Mouse (Mus musculus) ovary, postnatal 10 days (tissue): ENCODE measurements around the gene Mrpl18.
"Not testable (repeated sequence)": the region's sequence is repeated elsewhere in the genome, so short reads cannot be mapped to it uniquely, and the experiment has no call there.

Experiments used
- DNase-seq: peaks from one replicate; pipeline ENCODE4 v3.0.0; 2022; ENCODE audit warnings: low spot score

Gene Mrpl18

GRCm38 (mm10) chr17:12915881-12916583 lies at the start of gene Mrpl18:
Gene Mrpl18 (minus strand): TSS chr17:12916345.
- DNase-seq = peak; percentile 90

DNA sequence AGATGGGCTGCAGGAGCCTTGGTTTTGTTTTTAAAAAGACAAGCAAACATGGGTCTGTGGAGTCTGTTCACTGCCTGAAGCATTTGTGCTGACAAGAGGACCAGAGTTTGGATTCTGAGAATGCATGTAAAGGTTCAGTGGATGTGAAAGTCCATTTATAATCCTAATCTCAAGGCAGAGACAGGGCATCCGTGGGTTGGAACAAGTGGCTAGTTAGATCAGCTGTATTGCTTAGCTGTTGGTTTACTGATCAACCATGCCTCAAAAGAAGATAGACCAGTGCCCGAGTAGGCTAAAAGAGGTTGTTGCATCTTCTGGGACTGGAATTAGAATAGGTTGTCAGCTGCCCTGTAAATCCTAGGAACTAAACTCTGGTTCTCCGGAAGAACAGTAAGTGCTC lies 47.3 kb upstream of the Mrpl18 start:
- no peak for DNase-seq

- DNase-seq = peak; percentile 88
These were observed 44.3 kb upstream of the Mrpl18 start, which contains the start of gene Acat2 for GRCm38 (mm10) chr17:12960331-12960873. Gene Acat2 (minus strand): TSS chr17:12960747.

- DNase-seq = not testable (repeated sequence)
These were observed 43.2 kb upstream of the Mrpl18 start for GRCm38 (mm10) chr17:12959377-12959776.

- no peak for DNase-seq
These were observed 40.5 kb upstream of the Mrpl18 start for GRCm38 (mm10) chr17:12956664-12957063.

GRCm38 (mm10) chr17:12949669-12950068 lies 33.5 kb upstream of the Mrpl18 start:
- no peak for DNase-seq

DNA sequence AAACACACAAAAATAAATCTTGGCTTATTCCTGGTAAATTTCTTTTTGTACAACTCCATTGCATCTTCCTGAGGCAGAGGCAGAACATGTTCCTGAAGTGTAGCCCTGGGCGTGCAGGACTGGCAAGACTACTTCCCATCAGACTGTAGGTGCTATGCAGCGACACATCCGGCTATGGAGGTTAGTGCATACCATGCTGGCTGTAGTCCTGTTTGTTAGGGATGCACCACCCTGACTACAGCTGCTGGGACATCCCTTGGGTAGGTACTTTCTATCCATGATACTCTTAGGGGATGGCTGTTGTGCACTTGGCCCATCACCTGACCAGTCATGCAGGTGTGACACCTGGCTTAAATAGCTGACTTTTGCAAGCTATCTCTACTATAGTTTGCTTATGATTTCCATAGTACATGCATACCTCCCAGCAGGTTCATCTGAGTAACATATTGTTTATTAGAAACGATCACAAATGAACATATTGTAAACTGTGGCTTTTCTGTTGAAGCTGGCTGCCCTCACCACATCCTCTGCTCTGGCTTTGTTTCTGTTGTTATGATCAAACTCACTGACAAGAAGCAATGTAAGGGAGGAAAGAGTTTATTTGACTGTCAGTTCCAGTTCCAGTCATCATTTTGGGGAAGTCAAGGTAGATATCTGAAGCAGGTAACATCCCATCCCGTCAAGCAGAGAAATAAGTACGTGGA lies 26.5 kb upstream of the Mrpl18 start:
- DNase-seq = no peak

GRCm38 (mm10) chr17:12941543-12942260 lies 25.6 kb upstream of the Mrpl18 start:
- DNase-seq = no peak

DNA sequence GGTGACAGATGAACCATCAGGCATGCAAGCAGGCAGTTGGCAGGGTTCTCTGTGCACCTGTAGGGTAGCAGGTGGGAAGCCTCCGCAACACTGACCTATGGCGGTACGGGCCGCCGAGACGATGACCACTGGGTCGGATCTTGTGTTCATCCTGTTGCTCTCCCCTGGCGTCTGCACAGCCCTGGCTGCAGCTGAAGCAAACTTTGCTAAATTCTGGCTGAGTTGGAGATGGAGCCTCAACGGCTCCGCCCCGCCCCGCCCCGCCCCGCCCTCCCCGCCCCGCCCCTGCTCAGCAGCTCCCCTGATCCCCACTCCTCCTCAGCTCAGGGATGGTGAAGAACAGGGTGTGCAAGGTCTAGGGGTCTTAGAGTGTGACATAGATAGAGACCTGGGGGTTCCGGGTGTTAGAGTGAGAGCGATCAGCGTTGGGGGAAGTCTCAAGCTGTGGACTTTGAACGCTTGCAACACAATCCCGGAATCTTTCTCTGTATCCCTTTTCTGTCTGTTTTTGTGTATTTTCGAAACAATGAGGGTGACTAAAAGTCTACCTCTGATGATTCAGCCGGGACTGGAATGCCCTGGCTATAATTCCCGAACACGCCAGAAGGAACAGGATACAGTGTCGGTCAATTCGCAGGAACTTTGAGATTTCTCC lies 24.1 kb upstream of the Mrpl18 start, which contains the start of gene Acat3:
Gene Acat3, minus strand, starts transcription at position 450 of the 655 bp plus-strand sequence.
- no peak for DNase-seq

- not testable (repeated sequence) for DNase-seq
These were observed 23.4 kb upstream of the Mrpl18 start for GRCm38 (mm10) chr17:12939377-12940148.

- no peak for DNase-seq
These were observed 21.9 kb upstream of the Mrpl18 start for GRCm38 (mm10) chr17:12938077-12938476.

DNA sequence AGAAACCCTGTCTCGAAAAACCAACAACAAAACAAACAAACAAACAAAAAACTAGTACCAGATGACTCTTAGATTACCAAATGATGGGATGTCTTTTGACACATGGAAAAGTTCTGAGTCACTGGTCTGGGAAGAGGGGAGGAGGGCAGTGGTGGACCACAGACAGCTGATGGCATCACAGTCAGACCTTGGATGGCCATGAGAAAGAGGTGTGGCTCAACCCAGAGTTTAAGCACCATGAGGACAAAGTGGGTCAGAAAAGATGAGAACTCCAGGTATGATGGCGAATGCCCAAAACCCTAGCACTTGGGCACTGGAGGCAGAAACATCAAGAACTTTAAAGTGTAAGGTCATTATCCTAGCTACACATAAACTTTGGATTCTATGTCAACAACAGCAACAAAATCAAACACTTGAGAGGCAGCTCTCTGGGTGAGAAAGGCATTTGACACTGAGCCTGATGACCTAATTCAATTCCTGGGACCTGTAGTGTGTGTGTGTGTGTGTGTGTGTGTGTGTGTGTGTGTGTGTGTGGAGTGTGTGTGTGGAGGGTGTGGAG lies 21.3 kb upstream of the Mrpl18 start:
- DNase-seq = no peak

- DNase-seq = no peak
These were observed 19.6 kb upstream of the Mrpl18 start for GRCm38 (mm10) chr17:12935719-12936118.

DNA sequence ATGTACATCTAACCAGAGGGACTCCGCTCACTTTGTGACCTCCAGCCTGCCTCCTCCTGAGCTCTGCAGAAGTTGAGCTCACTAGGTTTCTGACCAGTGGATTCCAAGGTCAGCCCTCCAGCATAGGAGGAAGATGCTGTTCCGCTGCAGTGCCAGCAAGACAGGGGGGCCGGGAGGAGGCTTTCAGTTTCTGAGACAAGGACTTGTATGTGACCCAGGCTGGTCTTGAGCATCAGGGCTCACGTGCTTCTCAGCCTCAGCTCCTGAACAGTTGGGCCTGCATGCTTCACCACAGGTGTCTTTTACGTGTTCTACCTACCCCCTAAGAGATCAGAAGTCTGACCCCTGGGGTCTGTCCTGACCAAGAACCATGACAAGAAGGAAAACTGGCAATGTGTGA lies 15.4 kb upstream of the Mrpl18 start:
- DNase-seq = not testable (repeated sequence)

DNA sequence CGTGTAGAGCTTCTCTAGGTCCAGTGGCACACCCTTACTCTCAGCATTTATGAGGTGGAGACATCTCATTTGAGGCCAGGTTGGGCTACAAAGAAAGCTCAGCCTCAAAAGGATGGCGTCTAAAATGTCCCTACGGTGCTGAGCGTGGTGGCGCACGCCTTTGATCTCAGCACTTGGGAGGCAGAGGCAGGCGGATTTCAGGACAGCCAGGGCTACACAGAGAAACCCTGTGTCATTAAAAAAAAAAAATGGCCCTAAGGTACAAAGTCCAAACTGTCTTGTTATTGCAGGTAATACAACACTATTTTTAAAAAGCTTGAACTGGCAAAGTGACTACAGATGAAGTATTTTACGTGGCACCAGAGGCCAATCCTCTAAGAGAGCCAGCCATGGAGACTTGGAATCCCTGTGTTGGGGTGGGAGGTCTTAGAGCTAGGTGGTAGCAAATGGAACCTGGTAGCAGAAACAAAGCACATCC lies 9.6 kb upstream of the Mrpl18 start:
- DNase-seq = no peak

DNA sequence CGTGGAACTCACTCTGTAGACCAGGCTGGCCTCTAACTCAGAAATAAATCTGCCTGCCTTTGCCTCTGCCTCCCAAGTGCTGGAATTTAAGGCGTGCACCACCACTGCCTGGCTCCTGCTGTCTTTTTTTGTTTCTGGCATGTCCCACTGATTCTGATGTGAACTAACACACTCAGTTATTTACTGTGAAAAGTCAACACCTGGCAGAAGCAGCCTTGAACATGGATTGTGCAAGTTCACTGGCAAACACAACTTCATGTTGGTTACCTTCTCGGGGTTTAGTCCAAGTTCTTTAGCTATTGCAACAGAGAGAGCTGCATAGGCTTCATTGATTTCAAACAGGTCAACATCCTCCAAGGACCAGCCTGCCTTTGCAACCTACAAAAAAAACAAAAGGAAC lies 8.9 kb upstream of the Mrpl18 start:
- no peak for DNase-seq

DNA sequence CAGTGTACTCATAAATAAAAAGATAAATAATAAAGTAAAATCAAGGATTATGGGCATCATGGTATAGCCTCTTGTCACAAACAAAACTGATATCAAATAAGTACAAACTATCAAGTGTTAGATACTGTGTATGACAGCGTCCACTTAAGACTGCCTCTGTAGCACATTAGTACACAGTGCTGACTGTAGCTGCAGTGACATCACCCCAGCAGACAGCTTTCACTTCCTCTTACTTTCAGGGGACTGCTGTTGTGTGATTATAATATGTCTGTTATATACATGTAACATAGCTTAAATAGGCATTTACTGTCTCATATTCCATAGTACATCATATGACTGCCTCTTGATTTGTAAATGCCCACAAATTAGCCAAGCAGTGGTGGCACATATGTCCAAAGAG lies 4.9 kb upstream of the Mrpl18 start:
- DNase-seq = no peak

DNA sequence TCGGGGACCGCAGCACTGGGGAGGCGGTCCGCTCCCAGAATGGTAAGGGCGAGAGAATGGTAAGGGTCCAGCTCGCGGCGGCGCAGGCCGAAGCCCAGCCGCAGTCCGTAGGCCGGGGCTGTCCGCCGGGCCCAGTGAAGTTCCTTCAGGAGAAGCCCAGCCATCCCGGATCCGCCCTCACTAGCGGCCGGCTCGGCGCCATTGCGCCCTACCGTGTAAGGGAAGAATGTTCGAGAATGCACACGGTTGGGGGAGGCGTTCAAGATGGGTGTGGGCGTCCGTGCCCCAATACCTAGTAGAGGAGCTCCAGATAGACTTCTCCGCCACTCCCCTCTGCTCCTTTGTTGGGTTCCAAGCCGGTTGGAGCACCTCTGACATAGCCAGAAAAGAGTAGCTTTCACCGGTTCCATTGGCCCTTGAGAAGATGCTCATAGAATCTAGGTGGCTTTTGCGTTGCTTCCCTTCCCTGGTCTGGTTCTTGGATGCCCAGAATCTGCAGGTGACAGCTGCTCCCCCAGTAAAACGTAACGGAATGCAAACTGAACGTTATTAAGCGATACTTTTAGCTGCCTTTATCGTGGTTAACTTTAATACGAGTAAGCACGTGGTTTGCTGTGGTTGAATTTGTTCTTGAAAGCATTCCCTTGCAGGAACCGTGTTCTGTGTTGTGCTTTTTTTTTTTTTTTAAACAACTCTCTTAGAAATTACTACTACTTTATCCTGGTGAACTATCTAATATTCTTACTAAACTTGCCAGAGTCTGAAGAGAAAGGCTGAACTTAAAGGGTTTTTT lies 639 bp upstream of the Mrpl18 start:
- no peak for DNase-seq

DNA sequence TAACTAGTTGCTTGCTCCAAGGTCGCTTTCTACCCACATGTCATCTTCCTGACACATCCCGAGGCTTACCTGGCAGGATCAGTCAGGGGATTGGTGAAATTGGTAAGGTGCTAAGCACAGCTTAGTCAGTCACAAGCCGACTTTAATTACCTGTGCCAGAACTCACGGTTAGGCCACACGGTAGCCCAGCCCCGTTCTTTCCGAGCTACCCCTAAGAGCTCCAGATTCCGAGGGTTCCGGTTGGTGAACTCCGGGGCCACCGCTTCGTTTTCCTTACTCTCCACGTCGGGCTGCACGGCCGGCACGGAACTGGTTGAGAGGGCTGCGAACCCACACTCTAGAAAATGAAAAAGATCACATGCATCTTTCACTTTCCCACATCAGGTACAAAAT lies 661 bp downstream of the Mrpl18 start, which contains the start of gene Tcp1:
Gene Tcp1, plus strand, starts transcription at position 214 of the 393 bp plus-strand sequence.
- no peak for DNase-seq

GRCm38 (mm10) chr17:12910391-12910790 lies 5.8 kb downstream of the Mrpl18 start:
- DNase-seq = no peak
